Mouse (Mus musculus): ENCODE results near the gene Ralgps1. TPM values are rescaled to one million over a fixed set of nuclear protein-coding genes. Genes with fewer than 3 reads are reported as not detected.

The Ralgps1 gene
- polyA plus RNA-seq, 1 experiment: 20.4 TPM

DNA sequence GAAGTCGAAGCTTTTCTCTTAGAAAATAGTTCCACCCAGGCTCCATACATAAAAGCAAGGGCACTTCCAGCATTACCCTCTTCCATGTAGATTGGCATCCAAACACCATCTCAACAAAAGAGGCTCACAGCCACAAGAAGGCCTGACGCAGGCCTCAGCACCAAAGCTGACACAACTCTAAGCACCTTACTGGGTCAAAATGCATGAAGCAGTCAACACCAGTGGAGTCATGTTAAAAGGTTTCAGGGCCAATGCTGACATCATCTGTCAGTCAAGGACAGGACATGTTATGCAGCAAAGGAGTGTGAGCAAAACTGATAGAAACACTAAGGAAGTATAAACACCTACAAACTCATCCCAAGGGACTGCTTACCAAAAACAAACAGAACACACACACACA, 50.3 kb downstream of the Ralgps1 start:
- no peaks in the 10 kb centered on the region for H3K27me3 ChIP-seq (ENCODE audit: control insufficient read depth, insufficient read depth, low read length)
- no peak for DNase-seq
- no peak overlapping the region for H3K4me3 ChIP-seq (ENCODE audit: control insufficient read depth, insufficient read depth, low read length)
- H3K4me1 ChIP-seq (replicated peaks; ENCODE audit: control insufficient read depth, insufficient read depth, low read length): no peaks in the 10 kb centered on the region
- no peak overlapping the region for H3K27ac ChIP-seq (ENCODE audit: control insufficient read depth, insufficient read depth, low read length)
- TF ChIP-seq POLR2A (IDR thresholded peaks at IDR 0.05; ENCODE audit: control insufficient read depth, extremely low read depth, insufficient read depth, low read length, poor library complexity) (no peak), CTCF (IDR thresholded peaks at IDR 0.05; ENCODE audit: borderline replicate concordance, control insufficient read depth, extremely low read depth, insufficient read depth, low read length, poor library complexity) (no peak)
- WGBS: 97% methylated on average over 2 of the region's 2 CpGs
- peaks cover 3% of the 10 kb centered on the region; the same call in 1 of the 2 replicates for H3K36me3 ChIP-seq (ENCODE audit: control insufficient read depth, insufficient read depth, low read length)

DNA sequence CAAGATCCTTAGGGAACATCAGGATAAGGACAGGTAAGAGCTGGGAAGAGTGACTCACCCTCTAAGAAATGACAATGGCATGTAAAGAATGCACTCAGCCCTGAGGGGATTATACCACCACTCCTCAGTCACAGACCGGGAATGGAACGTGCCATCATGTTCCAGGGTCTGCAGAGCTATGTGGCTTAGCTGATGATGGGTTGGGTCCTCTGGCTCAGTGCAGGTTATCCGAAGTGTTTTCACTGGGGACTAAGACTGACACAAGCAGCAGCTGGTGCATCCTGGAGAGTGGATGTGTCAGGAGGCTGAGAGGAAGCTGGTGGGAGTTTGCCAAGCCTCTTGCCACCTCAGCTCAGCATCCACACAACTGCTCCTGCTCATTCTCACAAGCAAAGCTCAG, 50.7 kb downstream of the Ralgps1 start:
- H3K4me1 ChIP-seq (replicated peaks; ENCODE audit: control insufficient read depth, insufficient read depth, low read length): no peaks in the 10 kb centered on the region
- 92% methylated on average over 3 of the region's 3 CpGs for WGBS
- H3K4me3 ChIP-seq (ENCODE audit: control insufficient read depth, insufficient read depth, low read length): no peak overlapping the region
- TF ChIP-seq POLR2A (IDR thresholded peaks at IDR 0.05; ENCODE audit: control insufficient read depth, extremely low read depth, insufficient read depth, low read length, poor library complexity) (no peak), CTCF (IDR thresholded peaks at IDR 0.05; ENCODE audit: borderline replicate concordance, control insufficient read depth, extremely low read depth, insufficient read depth, low read length, poor library complexity) (no peak)
- peaks cover 3% of the 10 kb centered on the region; the same call in 1 of the 2 replicates for H3K36me3 ChIP-seq (ENCODE audit: control insufficient read depth, insufficient read depth, low read length)
- no peak for DNase-seq
- H3K27me3 ChIP-seq (ENCODE audit: control insufficient read depth, insufficient read depth, low read length): no peaks in the 10 kb centered on the region
- no peak overlapping the region for H3K27ac ChIP-seq (ENCODE audit: control insufficient read depth, insufficient read depth, low read length)

DNA sequence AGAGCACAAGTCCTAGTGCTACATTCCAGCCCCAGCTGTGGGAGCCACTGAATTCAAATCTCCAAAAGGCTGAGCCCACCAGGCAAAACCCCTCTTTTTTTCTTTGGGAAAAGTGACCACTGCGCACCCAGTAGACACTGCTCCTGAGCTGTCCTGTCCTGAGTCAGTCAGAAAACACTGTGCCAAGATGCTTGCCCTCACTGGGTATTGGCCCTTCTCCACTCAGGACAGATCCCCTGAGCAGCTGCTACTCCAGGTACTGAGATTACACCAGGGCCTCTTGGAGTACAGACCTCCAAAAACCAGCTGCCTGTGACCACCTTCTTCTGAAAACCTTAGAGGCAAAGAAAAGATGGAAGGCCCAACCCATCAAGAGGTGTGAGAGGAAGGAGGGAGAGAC, 51.4 kb downstream of the Ralgps1 start:
- H3K27ac ChIP-seq (ENCODE audit: control insufficient read depth, insufficient read depth, low read length): no peak overlapping the region
- no peak overlapping the region for H3K4me3 ChIP-seq (ENCODE audit: control insufficient read depth, insufficient read depth, low read length)
- TF ChIP-seq POLR2A (IDR thresholded peaks at IDR 0.05; ENCODE audit: control insufficient read depth, extremely low read depth, insufficient read depth, low read length, poor library complexity): no peak
- no peak for TF ChIP-seq CTCF (IDR thresholded peaks at IDR 0.05; ENCODE audit: borderline replicate concordance, control insufficient read depth, extremely low read depth, insufficient read depth, low read length, poor library complexity)
- peaks cover 3% of the 10 kb centered on the region; the same call in 1 of the 2 replicates for H3K36me3 ChIP-seq (ENCODE audit: control insufficient read depth, insufficient read depth, low read length)
- no peak for DNase-seq
- WGBS: 100% methylated on average over 1 of the region's 1 CpGs
- no peaks in the 10 kb centered on the region for H3K27me3 ChIP-seq (ENCODE audit: control insufficient read depth, insufficient read depth, low read length)
- no peaks in the 10 kb centered on the region for H3K4me1 ChIP-seq (replicated peaks; ENCODE audit: control insufficient read depth, insufficient read depth, low read length)

DNA sequence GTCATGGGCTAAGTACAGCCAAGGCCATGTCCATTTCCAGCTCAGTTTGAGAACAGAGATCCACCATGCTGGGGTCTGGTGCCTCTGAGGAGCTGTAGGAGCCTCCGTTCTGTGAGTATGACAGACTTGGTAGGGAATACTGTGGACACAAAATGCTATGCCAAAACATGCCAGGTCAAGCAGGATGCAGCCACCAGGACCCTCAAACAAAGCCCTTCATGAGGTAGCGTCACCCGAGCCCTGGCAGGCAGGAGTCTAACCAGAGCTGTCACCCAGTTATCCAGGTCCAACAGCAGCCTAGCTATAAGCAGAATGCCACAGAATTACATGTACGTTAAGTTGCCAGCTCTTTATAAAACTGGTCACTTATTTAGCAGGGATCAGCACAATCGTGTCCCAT, 51.8 kb downstream of the Ralgps1 start:
- Histone ChIP-seq H3K27ac (ENCODE audit: control insufficient read depth, insufficient read depth, low read length) (no peak overlapping the region), H3K36me3 (ENCODE audit: control insufficient read depth, insufficient read depth, low read length) (peaks cover 3% of the 10 kb centered on the region; the same call in 1 of the 2 replicates), H3K27me3 (ENCODE audit: control insufficient read depth, insufficient read depth, low read length) (no peaks in the 10 kb centered on the region), H3K4me1 (replicated peaks; ENCODE audit: control insufficient read depth, insufficient read depth, low read length) (no peaks in the 10 kb centered on the region), H3K4me3 (ENCODE audit: control insufficient read depth, insufficient read depth, low read length) (no peak overlapping the region)
- TF ChIP-seq CTCF (IDR thresholded peaks at IDR 0.05; ENCODE audit: borderline replicate concordance, control insufficient read depth, extremely low read depth, insufficient read depth, low read length, poor library complexity) (no peak), POLR2A (IDR thresholded peaks at IDR 0.05; ENCODE audit: control insufficient read depth, extremely low read depth, insufficient read depth, low read length, poor library complexity) (no peak)
- 97% methylated on average over 5 of the region's 5 CpGs for WGBS
- no peak for DNase-seq

DNA sequence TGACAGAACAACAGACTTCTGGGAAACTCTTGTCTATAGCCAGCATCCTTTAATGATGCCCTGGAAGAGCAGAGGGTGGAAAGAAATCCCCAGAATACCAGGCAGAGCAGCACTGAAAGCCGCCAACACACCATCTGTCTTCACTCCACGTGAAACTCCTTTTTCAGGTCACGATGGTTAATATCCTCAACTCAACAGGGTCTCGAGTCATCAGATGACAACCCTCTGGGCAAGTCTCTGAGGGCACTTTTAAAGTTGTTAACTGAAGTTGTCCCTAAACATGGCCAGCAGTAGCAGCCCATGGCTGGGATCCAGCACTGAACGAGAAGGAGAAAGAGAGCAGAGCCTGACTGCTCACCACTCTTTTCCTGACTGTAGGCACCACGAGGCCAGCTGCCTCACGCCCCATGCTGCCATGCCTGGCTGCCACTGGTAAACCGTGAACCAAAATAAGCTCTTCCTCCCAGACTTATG, 52.8 kb downstream of the Ralgps1 start:
- no peaks in the 10 kb centered on the region for H3K27me3 ChIP-seq (ENCODE audit: control insufficient read depth, insufficient read depth, low read length)

DNA sequence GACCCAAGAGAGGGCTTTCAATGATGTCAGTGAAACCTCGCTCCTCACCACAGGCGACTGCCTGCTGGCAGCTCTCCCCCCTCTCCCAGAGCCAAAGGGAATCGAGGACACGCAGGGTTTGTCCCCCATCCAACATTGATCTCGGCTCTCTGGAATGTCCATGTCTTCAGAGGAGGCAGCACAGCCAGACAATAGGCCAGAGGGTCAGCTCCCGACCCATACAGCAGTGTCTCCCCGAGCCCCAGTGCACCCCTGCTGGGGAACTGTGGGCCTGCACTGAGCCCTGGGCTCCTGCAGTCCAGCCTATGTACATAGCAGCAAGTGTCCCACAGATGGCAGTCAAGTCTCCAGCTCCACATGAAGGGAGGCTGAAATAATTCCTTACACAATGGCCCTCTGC, 54.8 kb downstream of the Ralgps1 start:
- Histone ChIP-seq H3K27ac (ENCODE audit: control insufficient read depth, insufficient read depth, low read length) (no peak overlapping the region), H3K27me3 (ENCODE audit: control insufficient read depth, insufficient read depth, low read length) (no peaks in the 10 kb centered on the region), H3K36me3 (ENCODE audit: control insufficient read depth, insufficient read depth, low read length) (no peaks in the 10 kb centered on the region), H3K4me1 (replicated peaks; ENCODE audit: control insufficient read depth, insufficient read depth, low read length) (no peaks in the 10 kb centered on the region), H3K4me3 (ENCODE audit: control insufficient read depth, insufficient read depth, low read length) (no peak overlapping the region)
- WGBS: 79% methylated on average over 7 of the region's 7 CpGs
- TF ChIP-seq CTCF (IDR thresholded peaks at IDR 0.05; ENCODE audit: borderline replicate concordance, control insufficient read depth, extremely low read depth, insufficient read depth, low read length, poor library complexity): no peak
- TF ChIP-seq POLR2A (IDR thresholded peaks at IDR 0.05; ENCODE audit: control insufficient read depth, extremely low read depth, insufficient read depth, low read length, poor library complexity): no peak
- DNase-seq: peak; percentile 8

More for the DNA sequence above, 52.8 kb downstream of the Ralgps1 start:
- TF ChIP-seq POLR2A (IDR thresholded peaks at IDR 0.05; ENCODE audit: control insufficient read depth, extremely low read depth, insufficient read depth, low read length, poor library complexity) (no peak), CTCF (IDR thresholded peaks at IDR 0.05; ENCODE audit: borderline replicate concordance, control insufficient read depth, extremely low read depth, insufficient read depth, low read length, poor library complexity) (no peak)
- no peak overlapping the region for H3K4me3 ChIP-seq (ENCODE audit: control insufficient read depth, insufficient read depth, low read length)
- peaks cover 3% of the 10 kb centered on the region; the same call in 1 of the 2 replicates for H3K36me3 ChIP-seq (ENCODE audit: control insufficient read depth, insufficient read depth, low read length)
- 85% methylated on average over 8 of the region's 8 CpGs for WGBS
- H3K27ac ChIP-seq (ENCODE audit: control insufficient read depth, insufficient read depth, low read length): no peak overlapping the region
- no peak for DNase-seq
- H3K4me1 ChIP-seq (replicated peaks; ENCODE audit: control insufficient read depth, insufficient read depth, low read length): no peaks in the 10 kb centered on the region

DNA sequence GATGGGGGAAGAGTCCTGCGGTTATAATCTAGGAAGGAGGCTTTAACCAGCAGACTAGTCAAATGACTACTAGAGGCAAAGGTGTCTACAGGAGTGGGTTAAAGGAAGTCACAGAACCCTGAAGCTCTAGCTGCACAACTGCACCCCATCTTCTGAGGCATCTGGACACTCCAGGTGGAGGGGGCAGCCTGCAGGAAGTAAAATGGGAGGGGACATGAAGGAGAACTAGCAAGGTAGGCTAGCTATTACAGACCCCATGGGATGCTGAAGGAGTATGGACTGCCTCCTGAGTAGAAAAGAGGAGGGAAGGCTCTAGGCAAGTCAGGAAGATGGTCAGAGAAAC, 55.3 kb downstream of the Ralgps1 start:
- Histone ChIP-seq H3K36me3 (ENCODE audit: control insufficient read depth, insufficient read depth, low read length) (no peaks in the 10 kb centered on the region), H3K4me3 (ENCODE audit: control insufficient read depth, insufficient read depth, low read length) (no peak overlapping the region), H3K4me1 (replicated peaks; ENCODE audit: control insufficient read depth, insufficient read depth, low read length) (no peaks in the 10 kb centered on the region), H3K27me3 (ENCODE audit: control insufficient read depth, insufficient read depth, low read length) (no peaks in the 10 kb centered on the region), H3K27ac (ENCODE audit: control insufficient read depth, insufficient read depth, low read length) (no peak overlapping the region)
- DNase-seq: no peak
- WGBS: 100% methylated on average over 1 of the region's 1 CpGs
- TF ChIP-seq POLR2A (IDR thresholded peaks at IDR 0.05; ENCODE audit: control insufficient read depth, extremely low read depth, insufficient read depth, low read length, poor library complexity) (no peak), CTCF (IDR thresholded peaks at IDR 0.05; ENCODE audit: borderline replicate concordance, control insufficient read depth, extremely low read depth, insufficient read depth, low read length, poor library complexity) (no peak)

All from thymus, adult 2 months (tissue).